Mouse (Mus musculus): Measurements from ENCODE around the gene Tmbim6. TPM values are rescaled to one million over a fixed set of nuclear protein-coding genes. Genes with fewer than 3 reads are reported as not detected.

Tmbim6 gene
- total RNA-seq, 1 experiment = 436 TPM

- Histone ChIP-seq H3K9ac (ENCODE audit: insufficient read depth, low read depth, low read length, poor library complexity, severe bottlenecking) (no peak overlapping the region), H3K36me3 (ENCODE audit: control insufficient read depth, insufficient read depth, low read length, poor library complexity, severe bottlenecking) (no peaks in the 10 kb centered on the region), H3K4me3 (ENCODE audit: insufficient read depth in 1 of 2, low read depth in 1 of 2, low read length in 2 of 2, poor library complexity in 1 of 2, severe bottlenecking in 1 of 2) (no peak overlapping the region), H3K27ac (ENCODE audit: insufficient read depth, low read depth, low read length, poor library complexity, severe bottlenecking) (no peak overlapping the region), H3K9me3 (ENCODE audit: control insufficient read depth, insufficient read depth, low read depth, low read length) (no peaks in the 10 kb centered on the region), H3K4me1 (ENCODE audit: control insufficient read depth in 2 of 2, insufficient read depth in 2 of 2, low read length in 2 of 2, poor library complexity in 1 of 2) (no peaks in the 10 kb centered on the region; a peak in 1 of 4 replicates)
- in situ Hi-C loops (cut with MboI; ENCODE audit: low sequenced_read_pairs in 2 of 2, unreplicated experiment in 2 of 2) = no loop called here
- DNase-seq (ENCODE audit: low read depth, low spot score) = no peak
- TF ChIP-seq MAFK (IDR thresholded peaks at IDR 0.05; ENCODE audit: insufficient read depth, low read depth, low read length) (no peak), HCFC1 (IDR thresholded peaks at IDR 0.05; ENCODE audit: borderline replicate concordance, insufficient read depth, low read length) (no peak), ZC3H11A (IDR thresholded peaks at IDR 0.05; ENCODE audit: borderline replicate concordance, low read depth, low read length) (no peak), CHD2 (IDR thresholded peaks at IDR 0.05; ENCODE audit: low read depth, low read length) (no peak), ZNF384 (IDR thresholded peaks at IDR 0.05; ENCODE audit: low read depth, low read length) (no peak)
These were observed 41.1 kb upstream of the Tmbim6 start for GRCm38 (mm10) chr15:99351610-99352009.

- Histone ChIP-seq H3K9me3 (ENCODE audit: control insufficient read depth, insufficient read depth, low read depth, low read length) (no peaks in the 10 kb centered on the region), H3K4me3 (ENCODE audit: insufficient read depth in 1 of 2, low read depth in 1 of 2, low read length in 2 of 2, poor library complexity in 1 of 2, severe bottlenecking in 1 of 2) (no peak overlapping the region), H3K27ac (ENCODE audit: insufficient read depth, low read depth, low read length, poor library complexity, severe bottlenecking) (no peak overlapping the region), H3K36me3 (ENCODE audit: control insufficient read depth, insufficient read depth, low read length, poor library complexity, severe bottlenecking) (no peaks in the 10 kb centered on the region), H3K9ac (ENCODE audit: insufficient read depth, low read depth, low read length, poor library complexity, severe bottlenecking) (no peak overlapping the region), H3K4me1 (ENCODE audit: control insufficient read depth in 2 of 2, insufficient read depth in 2 of 2, low read length in 2 of 2, poor library complexity in 1 of 2) (peaks cover 0 to 4% of the 10 kb centered on the region in 2 experiments; a peak in 1 of 4 replicates)
- in situ Hi-C loops (cut with MboI; ENCODE audit: low sequenced_read_pairs in 2 of 2, unreplicated experiment in 2 of 2) = no loop called here
- TF ChIP-seq MAFK (IDR thresholded peaks at IDR 0.05; ENCODE audit: insufficient read depth, low read depth, low read length) (no peak), CHD2 (IDR thresholded peaks at IDR 0.05; ENCODE audit: low read depth, low read length) (no peak), ZNF384 (IDR thresholded peaks at IDR 0.05; ENCODE audit: low read depth, low read length) (no peak), ZC3H11A (IDR thresholded peaks at IDR 0.05; ENCODE audit: borderline replicate concordance, low read depth, low read length) (no peak), HCFC1 (IDR thresholded peaks at IDR 0.05; ENCODE audit: borderline replicate concordance, insufficient read depth, low read length) (no peak)
- DNase-seq (ENCODE audit: low read depth, low spot score) = no peak
These were observed 40.4 kb upstream of the Tmbim6 start for GRCm38 (mm10) chr15:99352306-99352705.

- TF ChIP-seq ZNF384 (IDR thresholded peaks at IDR 0.05; ENCODE audit: low read depth, low read length) (no peak), HCFC1 (IDR thresholded peaks at IDR 0.05; ENCODE audit: borderline replicate concordance, insufficient read depth, low read length) (no peak), CHD2 (IDR thresholded peaks at IDR 0.05; ENCODE audit: low read depth, low read length) (no peak), ZC3H11A (IDR thresholded peaks at IDR 0.05; ENCODE audit: borderline replicate concordance, low read depth, low read length) (no peak), MAFK (IDR thresholded peaks at IDR 0.05; ENCODE audit: insufficient read depth, low read depth, low read length) (no peak)
- DNase-seq (ENCODE audit: low read depth, low spot score) = no peak
- Histone ChIP-seq H3K9me3 (ENCODE audit: control insufficient read depth, insufficient read depth, low read depth, low read length) (no peaks in the 10 kb centered on the region), H3K4me1 (ENCODE audit: control insufficient read depth in 2 of 2, insufficient read depth in 2 of 2, low read length in 2 of 2, poor library complexity in 1 of 2) (peaks cover 0 to 4% of the 10 kb centered on the region in 2 experiments; a peak in 1 of 4 replicates), H3K4me3 (ENCODE audit: insufficient read depth in 1 of 2, low read depth in 1 of 2, low read length in 2 of 2, poor library complexity in 1 of 2, severe bottlenecking in 1 of 2) (no peak overlapping the region), H3K27ac (ENCODE audit: insufficient read depth, low read depth, low read length, poor library complexity, severe bottlenecking) (no peak overlapping the region), H3K36me3 (ENCODE audit: control insufficient read depth, insufficient read depth, low read length, poor library complexity, severe bottlenecking) (no peaks in the 10 kb centered on the region), H3K9ac (ENCODE audit: insufficient read depth, low read depth, low read length, poor library complexity, severe bottlenecking) (no peak overlapping the region)
- in situ Hi-C loops (cut with MboI; ENCODE audit: low sequenced_read_pairs in 2 of 2, unreplicated experiment in 2 of 2) = no loop called here
These were observed 37.0 kb upstream of the Tmbim6 start for GRCm38 (mm10) chr15:99355660-99356059.

GRCm38 (mm10) chr15:99356462-99356861 lies 36.2 kb upstream of the Tmbim6 start:
- no peaks in the 10 kb centered on the region for H3K36me3 ChIP-seq (ENCODE audit: control insufficient read depth, insufficient read depth, low read length, poor library complexity, severe bottlenecking)
- DNase-seq (ENCODE audit: low read depth, low spot score) = no peak
- H3K27ac ChIP-seq (ENCODE audit: insufficient read depth, low read depth, low read length, poor library complexity, severe bottlenecking) = no peak overlapping the region
- H3K9ac ChIP-seq (ENCODE audit: insufficient read depth, low read depth, low read length, poor library complexity, severe bottlenecking) = no peak overlapping the region
- in situ Hi-C loops (cut with MboI; ENCODE audit: low sequenced_read_pairs in 2 of 2, unreplicated experiment in 2 of 2) = no loop called here
- TF ChIP-seq CHD2 (IDR thresholded peaks at IDR 0.05; ENCODE audit: low read depth, low read length) (no peak), HCFC1 (IDR thresholded peaks at IDR 0.05; ENCODE audit: borderline replicate concordance, insufficient read depth, low read length) (no peak), ZNF384 (IDR thresholded peaks at IDR 0.05; ENCODE audit: low read depth, low read length) (no peak), ZC3H11A (IDR thresholded peaks at IDR 0.05; ENCODE audit: borderline replicate concordance, low read depth, low read length) (no peak), MAFK (IDR thresholded peaks at IDR 0.05; ENCODE audit: insufficient read depth, low read depth, low read length) (no peak)
- no peaks in the 10 kb centered on the region for H3K9me3 ChIP-seq (ENCODE audit: control insufficient read depth, insufficient read depth, low read depth, low read length)
- no peak overlapping the region for H3K4me3 ChIP-seq (ENCODE audit: insufficient read depth in 1 of 2, low read depth in 1 of 2, low read length in 2 of 2, poor library complexity in 1 of 2, severe bottlenecking in 1 of 2)
- H3K4me1 ChIP-seq (ENCODE audit: control insufficient read depth in 2 of 2, insufficient read depth in 2 of 2, low read length in 2 of 2, poor library complexity in 1 of 2) = peaks cover 0 to 4% of the 10 kb centered on the region in 2 experiments; a peak in 1 of 4 replicates

GRCm38 (mm10) chr15:99358952-99359351 lies 33.7 kb upstream of the Tmbim6 start:
- no peak for DNase-seq (ENCODE audit: low read depth, low spot score)
- Histone ChIP-seq H3K4me3 (ENCODE audit: insufficient read depth in 1 of 2, low read depth in 1 of 2, low read length in 2 of 2, poor library complexity in 1 of 2, severe bottlenecking in 1 of 2) (no peak overlapping the region), H3K9ac (ENCODE audit: insufficient read depth, low read depth, low read length, poor library complexity, severe bottlenecking) (no peak overlapping the region), H3K36me3 (ENCODE audit: control insufficient read depth, insufficient read depth, low read length, poor library complexity, severe bottlenecking) (no peaks in the 10 kb centered on the region), H3K27ac (ENCODE audit: insufficient read depth, low read depth, low read length, poor library complexity, severe bottlenecking) (no peak overlapping the region), H3K9me3 (ENCODE audit: control insufficient read depth, insufficient read depth, low read depth, low read length) (no peaks in the 10 kb centered on the region), H3K4me1 (ENCODE audit: control insufficient read depth in 2 of 2, insufficient read depth in 2 of 2, low read length in 2 of 2, poor library complexity in 1 of 2) (peaks cover 0 to 4% of the 10 kb centered on the region in 2 experiments; a peak in 1 of 4 replicates)
- in situ Hi-C loops (cut with MboI; ENCODE audit: low sequenced_read_pairs in 2 of 2, unreplicated experiment in 2 of 2) = no loop called here
- TF ChIP-seq MAFK (IDR thresholded peaks at IDR 0.05; ENCODE audit: insufficient read depth, low read depth, low read length) (no peak), CHD2 (IDR thresholded peaks at IDR 0.05; ENCODE audit: low read depth, low read length) (no peak), ZNF384 (IDR thresholded peaks at IDR 0.05; ENCODE audit: low read depth, low read length) (no peak)

All from ES-E14 (cell line).